Mouse (Mus musculus) stomach, postnatal 0 days (tissue): ENCODE measurements at regions not wholly inside any gene's neighbourhood (a gene's known extent, or its start where the extent isn't known, plus 50 kb on each side); places are given as distances from the start of the nearest gene placed in this dataset.

Experiments
- ATAC-seq: fragments of 200-750 bp; cut with Nextera tagmentation; 2 replicates; pipeline ENCODE4 v1.8.0; 2017; ENCODE audit not compliant: low FRiP score, low TSS enrichment
- DNase-seq: peaks from one replicate; pipeline ENCODE4 v3.0.0-alpha.2; 2016; ENCODE audit warnings: low spot score
- H3K27ac ChIP-seq: fragments of 300-500 bp; sonication (generic); replicated peaks from 2 replicates; pipeline ENCODE4 v1.5.1; 2014; ENCODE audit warnings: mild to moderate bottlenecking, control low read depth
- H3K27me3 ChIP-seq: fragments of 300-500 bp; sonication (generic); 2 replicates; pipeline ENCODE4 v1.6.1; 2014; ENCODE audit warnings: low read length; ENCODE audit not compliant: control insufficient read depth, insufficient read depth
- H3K36me3 ChIP-seq: fragments of 300-500 bp; sonication (generic); 2 replicates; pipeline ENCODE4 v1.6.1; 2014; ENCODE audit warnings: low read length, mixed read lengths; ENCODE audit not compliant: control insufficient read depth, insufficient read depth
- H3K4me1 ChIP-seq: fragments of 300-500 bp; sonication (generic); replicated peaks from 2 replicates; pipeline ENCODE4 v1.6.1; 2014; ENCODE audit warnings: antibody characterized with exemption; ENCODE audit not compliant: control insufficient read depth, insufficient read depth
- H3K4me2 ChIP-seq: fragments of 300-500 bp; sonication (generic); replicated peaks from 2 replicates; pipeline ENCODE4 v1.6.1; 2014; ENCODE audit warnings: low read depth, mild to moderate bottlenecking, control low read depth, moderate library complexity
- H3K4me3 ChIP-seq: fragments of 300-500 bp; sonication (generic); 2 replicates; pipeline ENCODE4 v1.5.1; 2014; ENCODE audit warnings: low read depth, low read length, control low read depth
- H3K9ac ChIP-seq: fragments of 300-500 bp; sonication (generic); 2 replicates; pipeline ENCODE4 v1.6.1; 2014; ENCODE audit warnings: mild to moderate bottlenecking, low read length, control low read depth, mixed read lengths
- H3K9me3 ChIP-seq: fragments of 300-500 bp; sonication (generic); 2 replicates; pipeline ENCODE4 v1.6.1; 2016; ENCODE audit warnings: low read length; ENCODE audit not compliant: control insufficient read depth
- CTCF ChIP-seq: IDR thresholded peaks from 2 replicates; pipeline ENCODE4 v1.5.1; 2016; ENCODE audit warnings: antibody characterized with exemption, low read depth, mild to moderate bottlenecking, moderate library complexity
- EP300 ChIP-seq: optimal IDR thresholded peaks from 2 replicates; pipeline ENCODE3; 2016; ENCODE audit warnings: antibody characterized with exemption
- WGBS: fragments of 180-500 bp; shearing (Covaris S2); extraction: QIAGEN DNeasy Blood & Tissue Kit; methylation state at CpG from one replicate; pipeline ENCODE4 v1.1.7; 2014; 5-methylcytosine and 5-hydroxymethylcytosine counted together

DNA sequence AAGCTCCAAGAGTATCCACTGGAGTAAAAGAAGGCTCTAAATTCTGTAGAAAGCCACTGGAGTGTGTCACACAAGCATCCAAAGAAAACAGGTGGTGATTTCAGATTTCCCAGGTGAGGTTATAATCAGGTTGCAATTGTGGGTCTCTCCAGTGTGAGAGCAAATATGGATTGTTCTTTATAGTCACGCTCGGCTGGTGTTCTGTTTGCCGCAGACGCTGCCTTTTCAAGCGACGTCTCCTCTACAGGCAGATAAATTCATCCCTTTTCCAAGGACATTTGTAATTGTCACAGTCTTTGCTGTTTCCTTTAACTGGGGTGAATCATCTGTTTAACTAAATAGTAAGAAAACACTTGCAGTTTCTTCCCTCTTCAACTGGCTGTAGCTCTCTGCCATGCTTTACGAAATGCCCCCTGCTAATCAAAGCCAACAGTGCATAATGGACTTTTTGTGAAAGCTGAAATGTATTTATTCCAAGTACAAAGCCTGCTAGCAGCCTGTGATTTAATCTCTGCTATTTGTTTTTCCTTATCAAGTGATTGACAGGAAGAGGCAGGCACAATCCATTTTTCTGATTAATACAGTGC, 502.4 kb downstream of the Trim52 start:
- H3K27ac ChIP-seq: no peak overlapping the region
- no peaks in the 10 kb centered on the region for H3K4me1 ChIP-seq
- 47% methylated on average over 7 of the region's 7 CpGs for WGBS
- H3K4me3 ChIP-seq: no peak overlapping the region
- H3K4me2 ChIP-seq: no peak overlapping the region
- H3K36me3 ChIP-seq: no peaks in the 10 kb centered on the region
- H3K27me3 ChIP-seq: no peaks in the 10 kb centered on the region
- no peaks in the 10 kb centered on the region for H3K9me3 ChIP-seq
- H3K9ac ChIP-seq: no peak overlapping the region
- DNase-seq (no peak), ATAC-seq (no peak)
- TF ChIP-seq CTCF (no peak), EP300 (no peak)
